12 mouse cellular contexts compared by ENCODE assay signal in genomic region chr6:110664436-110664835, GRCm38 (mm10).
"Had no signal": no experiment of that assay in that cellular context is flagged by ENCODE, and none has a peak within 500 bp of the region (broad histone marks: within the 10 kb centered on the region; RNA-seq: fewer than 3 reads in every experiment).

No protein-coding gene starts in this region.

- DNase-seq: left cerebral cortex, postnatal 4 days; liver; liver, embryonic 13.5 days; liver, postnatal 0 days; lung, adult 18-20 months; lung, adult 2 months; lung, embryonic 14.5 days; lung, postnatal 10 days; lung, postnatal 14 days; lung, postnatal 36 days; lung, postnatal 4 days; midbrain, embryonic 14.5 days had no signal
